Mouse (Mus musculus) CH12.LX (cell line): ENCODE results near the gene Adtrp. TPM values are rescaled to one million over a fixed set of nuclear protein-coding genes. Genes with fewer than 3 reads are reported as not detected.
A peak's percentile ranks its signal among the peaks of the same experiment; 100 is the strongest.

ENCODE experiments used
- DNase-seq: peaks from one replicate; pipeline ENCODE4 v3.0.0-alpha.2; 2013; ENCODE audit errors: extremely low read depth
- H3K27ac ChIP-seq: 2 replicates; pipeline ENCODE4 v1.5.1; 2012; ENCODE audit warnings: low read depth, mild to moderate bottlenecking, control low read depth, moderate library complexity; ENCODE audit not compliant: insufficient read depth
- H3K27me3 ChIP-seq: replicated peaks from 2 replicates; pipeline ENCODE3; 2012; ENCODE audit warnings: inconsistent platforms
- H3K36me3 ChIP-seq, 2 experiments: replicated peaks in 1 of 2; 2 replicates each; pipeline versions ENCODE3 to v1.6.1; 2012; ENCODE audit warnings: inconsistent platforms in 1 of 2, low read length in 1 of 2, mild to moderate bottlenecking in 1 of 2, mixed read lengths in 1 of 2, moderate library complexity in 1 of 2; ENCODE audit not compliant: control insufficient read depth in 1 of 2, insufficient read depth in 1 of 2
- H3K4me1 ChIP-seq, 2 experiments: 2 replicates each; pipeline ENCODE4 v1.6.1; 2012; ENCODE audit warnings: inconsistent platforms in 1 of 2, moderate library complexity in 1 of 2; ENCODE audit not compliant: insufficient read depth in 2 of 2, control insufficient read depth in 1 of 2
- H3K4me2 ChIP-seq: 2 replicates; pipeline ENCODE4 v1.6.1; 2012; ENCODE audit warnings: low read depth, mild to moderate bottlenecking, control low read depth; ENCODE audit not compliant: poor library complexity, insufficient read depth, severe bottlenecking
- H3K4me3 ChIP-seq, 3 experiments: fragments of 150-350 bp in 1 of 3; sonication (generic) in 1 of 3; replicated peaks in 1 of 3; 2 replicates each; pipeline versions ENCODE3 to v1.5.1; 2011 to 2012; ENCODE audit warnings: low read depth in 2 of 3, low read length in 2 of 3, mild to moderate bottlenecking in 2 of 3, moderate library complexity in 2 of 3, control low read depth in 1 of 3, improper control_type of control experiment in 1 of 3, inconsistent platforms in 1 of 3, mixed read lengths in 1 of 3; ENCODE audit not compliant: poor library complexity in 1 of 3
- H3K79me2 ChIP-seq: replicated peaks from 2 replicates; pipeline ENCODE4 v1.6.1; 2012; ENCODE audit warnings: mild to moderate bottlenecking, moderate library complexity; ENCODE audit not compliant: control insufficient read depth, poor library complexity, insufficient read depth, severe bottlenecking; ENCODE audit errors: extremely low read depth
- H3K9ac ChIP-seq: 2 replicates; pipeline ENCODE4 v1.6.1; 2012; ENCODE audit warnings: low read depth, mild to moderate bottlenecking, control low read depth, moderate library complexity; ENCODE audit not compliant: insufficient read depth
- H3K9me3 ChIP-seq: replicated peaks from 2 replicates; pipeline ENCODE3; 2012; ENCODE audit warnings: low read length, inconsistent platforms, mixed read lengths
- CHD1 ChIP-seq: IDR thresholded peaks from 2 replicates; pipeline ENCODE4 v1.6.1; 2012; ENCODE audit warnings: low read depth, low read length, improper control_type of control experiment, inconsistent platforms
- E2F4 ChIP-seq: IDR thresholded peaks from 2 replicates; pipeline ENCODE4 v1.6.1; 2011; ENCODE audit warnings: low read depth, low read length, improper control_type of control experiment; ENCODE audit not compliant: insufficient replicate concordance
- EP300 ChIP-seq: IDR thresholded peaks from 2 replicates; pipeline ENCODE4 v1.6.1; 2011; ENCODE audit warnings: low read length, improper control_type of control experiment
- ETS1 ChIP-seq: conservative IDR thresholded peaks from 2 replicates; pipeline ENCODE4 v1.6.1; 2012; ENCODE audit warnings: low read depth, mild to moderate bottlenecking, inconsistent platforms, low read length, improper control_type of control experiment, moderate library complexity
- GABPA ChIP-seq: IDR thresholded peaks from 2 replicates; pipeline ENCODE4 v1.6.1; 2012; ENCODE audit warnings: low read depth, low read length, improper control_type of control experiment, inconsistent platforms; ENCODE audit not compliant: insufficient replicate concordance
- HCFC1 ChIP-seq: IDR thresholded peaks from 2 replicates; pipeline ENCODE4 v1.6.1; 2012; ENCODE audit warnings: low read depth, mild to moderate bottlenecking, inconsistent platforms, low read length, improper control_type of control experiment
- IRF4 ChIP-seq: IDR thresholded peaks from 2 replicates; pipeline ENCODE4 v1.6.1; 2014; ENCODE audit warnings: low read depth, mild to moderate bottlenecking, inconsistent platforms, low read length, improper control_type of control experiment
- JUND ChIP-seq: conservative IDR thresholded peaks from 2 replicates; pipeline ENCODE4 v1.6.1; 2011; ENCODE audit warnings: low read depth, low read length, improper control_type of control experiment
- KAT2A ChIP-seq: IDR thresholded peaks from 2 replicates; pipeline ENCODE4 v1.6.1; 2012; ENCODE audit warnings: low read length, improper control_type of control experiment, inconsistent platforms; ENCODE audit not compliant: insufficient replicate concordance
- MAZ ChIP-seq: IDR thresholded peaks from 2 replicates; pipeline ENCODE4 v1.6.1; 2012; ENCODE audit warnings: low read depth, mild to moderate bottlenecking, inconsistent platforms, low read length, improper control_type of control experiment, moderate library complexity
- MEF2A ChIP-seq: IDR thresholded peaks from 2 replicates; pipeline ENCODE4 v1.6.1; 2014; ENCODE audit warnings: low read depth, mild to moderate bottlenecking, inconsistent platforms, low read length, improper control_type of control experiment, borderline replicate concordance
- MYC ChIP-seq: IDR thresholded peaks from 2 replicates; pipeline ENCODE4 v1.6.1; 2011; ENCODE audit warnings: low read depth, mild to moderate bottlenecking, improper control_type of control experiment, low read length
- NELFE ChIP-seq: IDR thresholded peaks from 2 replicates; pipeline ENCODE4 v1.6.1; 2011; ENCODE audit warnings: low read depth, low read length, improper control_type of control experiment
- NRF1 ChIP-seq: IDR thresholded peaks from 2 replicates; pipeline ENCODE4 v1.6.1; 2014; ENCODE audit warnings: low read depth, mild to moderate bottlenecking, inconsistent platforms, low read length, improper control_type of control experiment, moderate library complexity
- PAX5 ChIP-seq: IDR thresholded peaks from 2 replicates; pipeline ENCODE4 v1.6.1; 2012; ENCODE audit warnings: low read length, inconsistent platforms, mixed read lengths
- POLR2AphosphoS2 ChIP-seq: IDR thresholded peaks from 2 replicates; pipeline ENCODE4 v1.6.1; 2011; ENCODE audit warnings: low read depth, low read length, improper control_type of control experiment
- RCOR1 ChIP-seq: conservative IDR thresholded peaks from 2 replicates; pipeline ENCODE4 v1.6.1; 2012; ENCODE audit warnings: low read depth, mild to moderate bottlenecking, inconsistent platforms, low read length, improper control_type of control experiment
- SIN3A ChIP-seq: IDR thresholded peaks from 2 replicates; pipeline ENCODE4 v1.6.1; 2012; ENCODE audit warnings: low read length, improper control_type of control experiment, inconsistent platforms
- TBP ChIP-seq: conservative IDR thresholded peaks from 2 replicates; pipeline ENCODE4 v1.6.1; 2011; ENCODE audit warnings: low read depth, low read length, improper control_type of control experiment
- TCF12 ChIP-seq: IDR thresholded peaks from 2 replicates; pipeline ENCODE4 v1.6.1; 2014; ENCODE audit warnings: low read depth, mild to moderate bottlenecking, inconsistent platforms, low read length, improper control_type of control experiment
- UBTF ChIP-seq: IDR thresholded peaks from 2 replicates; pipeline ENCODE4 v1.6.1; 2012; ENCODE audit warnings: low read depth, mild to moderate bottlenecking, inconsistent platforms, low read length, improper control_type of control experiment, moderate library complexity
- USF1 ChIP-seq: IDR thresholded peaks from 2 replicates; pipeline ENCODE4 v1.6.1; 2014; ENCODE audit warnings: low read depth, mild to moderate bottlenecking, inconsistent platforms, low read length, improper control_type of control experiment
- ZMIZ1 ChIP-seq: IDR thresholded peaks from 2 replicates; pipeline ENCODE4 v1.6.1; 2012; ENCODE audit warnings: low read depth, mild to moderate bottlenecking, inconsistent platforms, low read length, improper control_type of control experiment
- ZNF384 ChIP-seq: IDR thresholded peaks from 2 replicates; pipeline ENCODE4 v1.6.1; 2012; ENCODE audit warnings: low read depth, low read length, improper control_type of control experiment, inconsistent platforms
- dilution Hi-C: fragments of 300-500 bp; cut with MboI; formaldehyde crosslinking; loops from 2 replicates; pipeline ENCODE4 v1.14.3; 2020; ENCODE audit warnings: low sequenced_read_pairs; ENCODE audit not compliant: extremely low pct_unique_long_range_greater_than_20kb, extremely low pct_ligation_motif_present
- in situ Hi-C: fragments of 300-500 bp; cut with MboI; formaldehyde crosslinking; loops from 3 replicates; pipeline ENCODE4 v1.14.3; 2019; ENCODE audit warnings: low sequenced_read_pairs, low pct_ligation_motif_present, low pct_unique_long_range_greater_than_20kb, mixed read lengths
- polyA plus RNA-seq: library from polyadenylated mRNA; unstranded; fragments of >175 nt; gene quantifications from 2 replicates; pipeline ENCODE4 v1.2.1, GENCODE M21; 2012; ENCODE audit warnings: low read depth; ENCODE audit not compliant: insufficient read length
- total RNA-seq, 2 experiments: library from RNA; depleted of rRNA; stranded (reverse); fragments of 300-350 nt in 1 of 2; fragments of >200 nt in 1 of 2; gene quantifications; 2 replicates each; pipeline ENCODE4 v1.2.3; 2012 to 2014

Adtrp gene
- total and polyA plus RNA-seq, 3 experiments = 4.2 to 37.1 (median 7.2) TPM

GRCm38 (mm10) chr13:41827581-41827980 is 19.9 kb downstream of the Adtrp start:
- Histone ChIP-seq H3K4me3 (no peak overlapping the region), H3K79me2 (no peaks in the 10 kb centered on the region), H3K4me2 (no peak overlapping the region), H3K36me3 (no peaks in the 10 kb centered on the region), H3K9ac (no peak overlapping the region), H3K27ac (no peak overlapping the region), H3K4me1 (peaks cover 23 to 57% of the 10 kb centered on the region in 2 experiments), H3K9me3 (peaks cover 4% of the 10 kb centered on the region), H3K27me3 (no peaks in the 10 kb centered on the region)
- no peak for DNase-seq
- TF ChIP-seq ZNF384 = peak; percentile 30
- no peak for TF ChIP-seq IRF4
- no peak for TF ChIP-seq TCF12
- in situ Hi-C loops (no loop called here), dilution Hi-C loops (no loop called here)

- no peaks in the 10 kb centered on the region for H3K36me3 ChIP-seq
- H3K9me3 ChIP-seq = peaks cover 4% of the 10 kb centered on the region
- no peaks in the 10 kb centered on the region for H3K27me3 ChIP-seq
- H3K4me1 ChIP-seq = peaks cover 38 to 78% of the 10 kb centered on the region in 2 experiments
- DNase-seq = peak; percentile 44
- in situ Hi-C loops (no loop called here), dilution Hi-C loops (no loop called here)
- H3K9ac ChIP-seq = no peak overlapping the region
- TF ChIP-seq KAT2A (no peak), EP300 (0 out of 2 replicates have a peak, but pooled peaks have one; percentile 28), UBTF (no peak), GABPA (no peak), TBP (no peak)
- H3K27ac ChIP-seq = no peak overlapping the region
- no peak overlapping the region for H3K4me2 ChIP-seq
- no peak overlapping the region for H3K4me3 ChIP-seq
- H3K79me2 ChIP-seq = no peaks in the 10 kb centered on the region
These were observed 22.0 kb downstream of the Adtrp start for GRCm38 (mm10) chr13:41825379-41825966.

GRCm38 (mm10) chr13:41823077-41823476 is 24.4 kb downstream of the Adtrp start:
- Histone ChIP-seq H3K27ac (peak overlapping the region; percentile 43; the same call in 1 of the 2 replicates), H3K79me2 (no peaks in the 10 kb centered on the region), H3K9me3 (peaks cover 4% of the 10 kb centered on the region), H3K4me3 (no peak overlapping the region), H3K4me2 (no peak overlapping the region), H3K27me3 (no peaks in the 10 kb centered on the region), H3K36me3 (no peaks in the 10 kb centered on the region), H3K4me1 (peaks cover 44 to 88% of the 10 kb centered on the region in 2 experiments), H3K9ac (no peak overlapping the region)
- DNase-seq = peak; percentile 54
- dilution Hi-C loops (no loop called here), in situ Hi-C loops (no loop called here)
- TF ChIP-seq SIN3A = no peak
- TF ChIP-seq NELFE = no peak
- TF ChIP-seq E2F4 = no peak
- TF ChIP-seq GABPA = no peak
- TF ChIP-seq MYC = no peak
- no peak for TF ChIP-seq POLR2AphosphoS2
- TF ChIP-seq MEF2A = peak; percentile 63; the same call in 1 of the 2 replicates
- TF ChIP-seq ZMIZ1 = no peak
- no peak for TF ChIP-seq PAX5
- TF ChIP-seq USF1 = no peak
- no peak for TF ChIP-seq TCF12
- TF ChIP-seq JUND = peak; percentile 73
- no peak for TF ChIP-seq KAT2A
- TF ChIP-seq ETS1 = peak; percentile 64
- peak; percentile 64 for TF ChIP-seq EP300
- TF ChIP-seq MAZ = no peak
- TF ChIP-seq RCOR1 = no peak
- no peak for TF ChIP-seq NRF1
- no peak for TF ChIP-seq CHD1
- TF ChIP-seq TBP = no peak
- TF ChIP-seq HCFC1 = no peak
